Mouse (Mus musculus) MEL (cell line): ENCODE measurements around the gene Fbln1.

Experiments used
- BHLHE40 ChIP-seq: IDR thresholded peaks from 2 replicates; pipeline ENCODE4 v1.6.1; 2012; ENCODE audit warnings: low read depth, mild to moderate bottlenecking, inconsistent platforms, low read length, improper control_type of control experiment, borderline replicate concordance
- GABPA ChIP-seq: IDR thresholded peaks from 2 replicates; pipeline ENCODE4 v1.6.1; 2012; ENCODE audit warnings: low read depth, mild to moderate bottlenecking, inconsistent platforms, low read length, improper control_type of control experiment, moderate library complexity
- MAFK ChIP-seq: IDR thresholded peaks from 2 replicates; pipeline ENCODE4 v1.6.1; 2011; ENCODE audit warnings: low read depth, mild to moderate bottlenecking, low read length, improper control_type of control experiment, borderline replicate concordance

- TF ChIP-seq BHLHE40 (no peak), GABPA (no peak), MAFK (no peak)
Observed at GRCm38 (mm10) chr15:85245241-85246010, 39.7 kb downstream of the Fbln1 start.
